Mouse (Mus musculus) C2C12 (cell line): ENCODE measurements around the gene Hist1h1t. TPM values are rescaled to one million over a fixed set of nuclear protein-coding genes. Genes with fewer than 3 reads are reported as not detected.

ENCODE experiments used
- H3K27me3 ChIP-seq: one replicate; pipeline ENCODE4 v1.6.1; 2011; ENCODE audit not compliant: control insufficient read depth, insufficient read depth, insufficient read length
- H3K36me3 ChIP-seq: one replicate; pipeline ENCODE4 v1.6.1; 2011; ENCODE audit not compliant: control insufficient read depth, insufficient read depth
- H3K4me3 ChIP-seq: one replicate; pipeline ENCODE4 v1.5.1; 2011; ENCODE audit warnings: mild to moderate bottlenecking, control low read depth; ENCODE audit not compliant: poor library complexity, insufficient read depth, severe bottlenecking
- H3K79me2 ChIP-seq: one replicate; pipeline ENCODE4 v1.6.1; 2011; ENCODE audit not compliant: control insufficient read depth, insufficient read depth
- H3K79me3 ChIP-seq: one replicate; pipeline ENCODE4 v1.6.1; 2011; ENCODE audit warnings: low read depth, control low read depth
- H3ac ChIP-seq: one replicate; pipeline ENCODE3; 2011; ENCODE audit warnings: low read depth; ENCODE audit not compliant: control insufficient read depth, insufficient read length
- CEBPB ChIP-seq: IDR thresholded peaks from one replicate; pipeline ENCODE4 v1.6.1; 2011; ENCODE audit warnings: low read depth, mild to moderate bottlenecking, control low read depth, moderate library complexity
- CTCF ChIP-seq: IDR thresholded peaks from one replicate; pipeline ENCODE4 v1.5.1; 2011; ENCODE audit not compliant: control insufficient read depth, insufficient read depth, insufficient read length
- FOSL1 ChIP-seq: IDR thresholded peaks from one replicate; pipeline ENCODE4 v1.8.0; 2011; ENCODE audit warnings: mild to moderate bottlenecking, low read length; ENCODE audit not compliant: poor library complexity, insufficient read depth, severe bottlenecking
- MAX ChIP-seq: IDR thresholded peaks from one replicate; pipeline ENCODE4 v1.6.1; 2011; ENCODE audit warnings: mild to moderate bottlenecking, control low read depth
- MYOD1 ChIP-seq: IDR thresholded peaks from one replicate; pipeline ENCODE4 v1.6.1; 2011; ENCODE audit warnings: low read depth; ENCODE audit not compliant: control insufficient read depth, insufficient read length
- MYOG ChIP-seq: IDR thresholded peaks from one replicate; pipeline ENCODE4 v1.6.1; 2011; ENCODE audit not compliant: control insufficient read depth, insufficient read length; ENCODE audit errors: extremely low read depth
- USF1 ChIP-seq: IDR thresholded peaks from one replicate; pipeline ENCODE4 v1.6.1; 2011; ENCODE audit warnings: low read depth, mild to moderate bottlenecking, control low read depth, moderate library complexity
- polyA plus RNA-seq: library from polyadenylated mRNA; unstranded; fragments of >200 nt; fragmentation: generic; extraction: Trizol; gene quantifications from one replicate; pipeline ENCODE4 v1.2.1, GENCODE M21; 2012; ENCODE audit warnings: missing spikeins

Hist1h1t gene
- polyA plus RNA-seq, 1 experiment, result not detected

- Histone ChIP-seq H3K4me3 (no peak overlapping the region), H3K36me3 (no peaks in the 10 kb centered on the region), H3K79me3 (no peaks in the 10 kb centered on the region), H3K27me3 (no peaks in the 10 kb centered on the region), H3ac (no peak overlapping the region), H3K79me2 (no peaks in the 10 kb centered on the region)
- TF ChIP-seq CEBPB (no peak), FOSL1 (no peak), MYOG (no peak), MAX (no peak), MYOD1 (no peak), CTCF (no peak), USF1 (no peak)
Measured at GRCm38 (mm10) chr13:23729192-23729525, 33.5 kb downstream of the Hist1h1t start.

GRCm38 (mm10) chr13:23729706-23730105, 34.1 kb downstream of the Hist1h1t start:
- Histone ChIP-seq H3K36me3 (no peaks in the 10 kb centered on the region), H3K27me3 (no peaks in the 10 kb centered on the region), H3K79me3 (no peaks in the 10 kb centered on the region), H3K79me2 (no peaks in the 10 kb centered on the region), H3K4me3 (no peak overlapping the region), H3ac (no peak overlapping the region)
- TF ChIP-seq FOSL1 (no peak), CEBPB (no peak), USF1 (no peak), CTCF (no peak), MYOG (no peak), MYOD1 (no peak), MAX (no peak)

- TF ChIP-seq MYOD1, result no peak
- no peak for TF ChIP-seq CTCF
- TF ChIP-seq FOSL1, result no peak
- TF ChIP-seq CEBPB, result no peak
- TF ChIP-seq MAX, result no peak
- TF ChIP-seq USF1, result no peak
- no peak for TF ChIP-seq MYOG
- H3K79me2 ChIP-seq, result no peaks in the 10 kb centered on the region
- H3K4me3 ChIP-seq, result no peak overlapping the region
- H3K79me3 ChIP-seq, result no peaks in the 10 kb centered on the region
- H3K36me3 ChIP-seq, result no peaks in the 10 kb centered on the region
- no peaks in the 10 kb centered on the region for H3K27me3 ChIP-seq
- no peak overlapping the region for H3ac ChIP-seq
Measured at GRCm38 (mm10) chr13:23730479-23730878, 34.9 kb downstream of the Hist1h1t start.

GRCm38 (mm10) chr13:23732156-23732804, 36.7 kb downstream of the Hist1h1t start:
- H3ac ChIP-seq, result no peak overlapping the region
- no peaks in the 10 kb centered on the region for H3K79me2 ChIP-seq
- H3K27me3 ChIP-seq, result no peaks in the 10 kb centered on the region
- H3K36me3 ChIP-seq, result no peaks in the 10 kb centered on the region
- no peak overlapping the region for H3K4me3 ChIP-seq
- H3K79me3 ChIP-seq, result no peaks in the 10 kb centered on the region
- TF ChIP-seq MYOG, result no peak
- peak; percentile 63 for TF ChIP-seq MAX
- no peak for TF ChIP-seq CEBPB
- no peak for TF ChIP-seq FOSL1
- TF ChIP-seq USF1, result peak; percentile 44
- TF ChIP-seq CTCF, result peak; percentile 25
- TF ChIP-seq MYOD1, result no peak

GRCm38 (mm10) chr13:23737091-23737490, 41.5 kb downstream of the Hist1h1t start:
- H3K36me3 ChIP-seq, result no peaks in the 10 kb centered on the region
- H3K4me3 ChIP-seq, result no peak overlapping the region
- no peaks in the 10 kb centered on the region for H3K79me2 ChIP-seq
- H3ac ChIP-seq, result no peak overlapping the region
- peaks cover 1% of the 10 kb centered on the region for H3K79me3 ChIP-seq
- H3K27me3 ChIP-seq, result no peaks in the 10 kb centered on the region
- TF ChIP-seq FOSL1 (no peak), CEBPB (no peak), USF1 (no peak), CTCF (no peak)

- Histone ChIP-seq H3K4me3 (no peak overlapping the region), H3ac (no peak overlapping the region)
Measured at GRCm38 (mm10) chr13:23738041-23738440, 42.4 kb downstream of the Hist1h1t start.

More at GRCm38 (mm10) chr13:23738041-23738440, 42.4 kb downstream of the Hist1h1t start:
- H3K36me3 ChIP-seq, result no peaks in the 10 kb centered on the region
- no peaks in the 10 kb centered on the region for H3K79me2 ChIP-seq
- H3K27me3 ChIP-seq, result no peaks in the 10 kb centered on the region
- TF ChIP-seq MYOG (no peak), CEBPB (no peak), FOSL1 (no peak), CTCF (no peak), MAX (no peak), USF1 (no peak), MYOD1 (no peak)
- H3K79me3 ChIP-seq, result peaks cover 1% of the 10 kb centered on the region
